Mouse (Mus musculus) ES-Bruce4 (cell line): ENCODE measurements around the gene Fap. TPM values are rescaled to one million over a fixed set of nuclear protein-coding genes. Genes with fewer than 3 reads are reported as not detected.

Source experiments
- H3K27ac ChIP-seq: 2 replicates; pipeline ENCODE4 v1.5.1; 2012; ENCODE audit warnings: low read length, inconsistent platforms; ENCODE audit not compliant: insufficient read depth
- H3K27me3 ChIP-seq: 2 replicates; pipeline ENCODE4 v1.6.1; 2012; ENCODE audit warnings: mild to moderate bottlenecking, low read length, inconsistent platforms; ENCODE audit not compliant: control insufficient read depth, poor library complexity, insufficient read depth, severe bottlenecking
- H3K36me3 ChIP-seq: 2 replicates; pipeline ENCODE4 v1.6.1; 2012; ENCODE audit warnings: inconsistent platforms, mild to moderate bottlenecking, low read length, moderate library complexity; ENCODE audit not compliant: control insufficient read depth, poor library complexity, insufficient read depth, severe bottlenecking
- H3K4me1 ChIP-seq: one replicate; pipeline ENCODE4 v1.8.1; 2011; ENCODE audit warnings: low read length; ENCODE audit not compliant: control insufficient read depth, insufficient read depth
- H3K4me3 ChIP-seq: 2 replicates; pipeline ENCODE4 v1.5.1; 2011; ENCODE audit warnings: low read depth, mild to moderate bottlenecking, low read length
- H3K9ac ChIP-seq: 2 replicates; pipeline ENCODE4 v1.6.1; 2012; ENCODE audit warnings: low read depth, mild to moderate bottlenecking, inconsistent platforms; ENCODE audit not compliant: poor library complexity, severe bottlenecking
- H3K9me3 ChIP-seq: replicated peaks from 2 replicates; pipeline ENCODE4 v1.6.1; 2012; ENCODE audit warnings: mild to moderate bottlenecking, low read length, inconsistent platforms; ENCODE audit not compliant: control insufficient read depth, poor library complexity, insufficient read depth, severe bottlenecking
- CTCF ChIP-seq: IDR thresholded peaks from one replicate; pipeline ENCODE4 v1.8.1; 2011; ENCODE audit warnings: low read depth, low read length
- EP300 ChIP-seq: IDR thresholded peaks from 2 replicates; pipeline ENCODE4 v1.6.1; 2011; ENCODE audit warnings: low read depth, low read length; ENCODE audit not compliant: insufficient read depth
- POLR2A ChIP-seq: IDR thresholded peaks from one replicate; pipeline ENCODE4 v1.8.1; 2011; ENCODE audit warnings: low read length; ENCODE audit not compliant: insufficient read depth
- polyA plus RNA-seq: library from polyadenylated mRNA; stranded (reverse); fragments of >200 nt; gene quantifications from 2 replicates; pipeline ENCODE4 v1.2.4, GENCODE M21; 2011; ENCODE audit warnings: low read depth; ENCODE audit not compliant: missing spikeins, insufficient read depth, insufficient read length

Gene Fap
- polyA plus RNA-seq, 1 experiment, result 1.3 TPM

DNA sequence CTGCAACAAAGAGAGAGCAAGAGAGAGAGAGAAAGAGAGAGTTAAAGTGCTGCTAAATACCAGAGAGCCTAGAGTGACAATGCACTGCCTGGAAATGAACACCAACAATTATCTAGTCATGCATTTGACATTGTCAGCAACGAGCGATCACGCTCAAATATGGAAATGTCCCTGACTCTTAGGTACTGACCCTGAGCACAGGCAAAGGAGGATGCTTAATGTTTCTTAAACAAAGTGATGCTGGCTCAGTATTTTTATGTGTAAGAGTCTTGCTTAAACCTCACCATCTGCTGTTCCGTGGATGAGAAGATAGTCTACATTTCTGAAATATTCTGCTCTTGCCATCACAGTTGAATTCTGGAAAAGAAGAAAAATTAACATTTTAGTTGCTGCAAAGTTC lies 71.4 kb downstream of the Fap start:
- Histone ChIP-seq H3K9ac (no peak overlapping the region), H3K9me3 (no peaks in the 10 kb centered on the region), H3K27ac (no peak overlapping the region), H3K4me1 (no peaks in the 10 kb centered on the region), H3K36me3 (no peaks in the 10 kb centered on the region), H3K4me3 (no peak overlapping the region), H3K27me3 (no peaks in the 10 kb centered on the region)
- TF ChIP-seq CTCF (no peak), POLR2A (no peak), EP300 (no peak)

DNA sequence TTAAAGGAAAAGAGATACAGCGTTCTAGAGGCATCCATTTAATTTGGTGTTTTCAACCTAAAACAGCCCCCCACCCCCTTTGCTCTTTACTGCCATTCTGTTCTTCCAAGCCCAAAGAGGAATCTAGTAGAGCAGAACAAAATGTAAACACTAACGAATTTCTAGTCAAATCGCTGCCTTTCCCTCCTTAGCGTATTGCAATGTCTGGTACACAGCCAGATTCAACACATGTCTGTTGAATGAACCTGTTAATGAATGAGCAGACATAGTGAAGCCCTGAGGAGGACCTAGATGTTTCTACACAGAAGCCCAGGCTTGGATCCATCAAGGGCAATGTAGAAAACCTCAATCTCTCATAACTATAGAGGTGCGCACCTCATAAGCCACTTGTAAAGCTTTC lies 75.1 kb downstream of the Fap start:
- Histone ChIP-seq H3K9ac (no peak overlapping the region), H3K27me3 (no peaks in the 10 kb centered on the region), H3K4me1 (no peaks in the 10 kb centered on the region), H3K27ac (no peak overlapping the region), H3K36me3 (no peaks in the 10 kb centered on the region), H3K4me3 (no peak overlapping the region), H3K9me3 (no peaks in the 10 kb centered on the region)
- no peak for TF ChIP-seq EP300
- TF ChIP-seq POLR2A, result no peak
- no peak for TF ChIP-seq CTCF

DNA sequence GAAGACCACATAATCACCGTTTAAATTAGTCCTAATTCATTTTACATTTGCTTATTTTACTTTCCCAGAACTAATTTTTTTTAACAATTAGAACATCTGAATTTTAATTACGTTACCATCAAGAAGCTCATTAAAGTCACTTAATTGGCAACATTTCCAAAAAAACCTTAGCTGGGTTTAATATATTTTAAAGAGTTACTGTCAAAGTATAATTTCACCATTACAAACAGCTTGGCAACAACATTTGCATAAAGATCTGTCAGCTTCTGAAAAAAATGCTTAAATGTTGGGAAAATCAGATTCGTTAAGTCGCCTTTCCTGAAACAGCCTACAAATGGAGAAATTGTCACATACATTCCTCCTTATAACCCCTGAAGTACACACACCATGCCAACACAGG lies 75.8 kb downstream of the Fap start:
- H3K9me3 ChIP-seq, result no peaks in the 10 kb centered on the region
- no peak overlapping the region for H3K27ac ChIP-seq
- no peaks in the 10 kb centered on the region for H3K4me1 ChIP-seq
- no peak overlapping the region for H3K9ac ChIP-seq
- H3K27me3 ChIP-seq, result no peaks in the 10 kb centered on the region
- no peak for TF ChIP-seq POLR2A
- no peak for TF ChIP-seq CTCF
- TF ChIP-seq EP300, result no peak
- no peak overlapping the region for H3K4me3 ChIP-seq
- no peaks in the 10 kb centered on the region for H3K36me3 ChIP-seq

DNA sequence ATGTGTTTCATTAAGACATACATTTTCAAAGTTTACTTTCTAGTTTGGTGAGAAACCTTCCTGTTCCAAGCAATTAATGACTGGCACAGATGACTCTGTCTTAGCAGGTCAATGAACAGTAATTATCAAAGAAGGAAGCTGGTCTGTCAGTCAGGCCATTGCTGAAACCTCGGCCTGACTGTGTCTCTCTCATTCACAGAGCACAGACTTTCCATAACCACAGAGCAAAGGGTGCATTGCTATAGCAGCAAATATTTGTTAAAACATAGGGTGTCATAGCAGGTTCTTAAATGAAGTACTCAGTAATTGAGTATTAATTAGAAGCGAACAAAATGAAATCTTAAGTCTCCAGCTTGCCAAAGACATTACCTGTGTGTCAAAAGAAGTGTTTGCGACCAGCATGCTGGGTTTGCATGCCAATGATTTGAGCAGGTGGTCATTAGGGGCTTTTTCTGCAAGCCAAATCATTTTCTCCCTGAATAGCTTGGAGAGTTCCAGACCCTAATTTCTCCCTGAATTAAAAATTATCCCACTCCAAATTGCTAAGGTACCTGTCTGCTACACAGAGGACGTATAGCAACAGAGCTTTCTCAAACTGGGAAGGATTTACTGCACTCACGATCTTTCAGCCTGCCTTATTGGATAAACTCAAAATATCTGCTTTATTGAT lies 76.4 kb downstream of the Fap start:
- Histone ChIP-seq H3K9me3 (no peaks in the 10 kb centered on the region), H3K9ac (no peak overlapping the region), H3K36me3 (no peaks in the 10 kb centered on the region), H3K4me3 (no peak overlapping the region), H3K27me3 (no peaks in the 10 kb centered on the region), H3K4me1 (no peaks in the 10 kb centered on the region), H3K27ac (no peak overlapping the region)
- TF ChIP-seq POLR2A (no peak), EP300 (no peak), CTCF (no peak)

DNA sequence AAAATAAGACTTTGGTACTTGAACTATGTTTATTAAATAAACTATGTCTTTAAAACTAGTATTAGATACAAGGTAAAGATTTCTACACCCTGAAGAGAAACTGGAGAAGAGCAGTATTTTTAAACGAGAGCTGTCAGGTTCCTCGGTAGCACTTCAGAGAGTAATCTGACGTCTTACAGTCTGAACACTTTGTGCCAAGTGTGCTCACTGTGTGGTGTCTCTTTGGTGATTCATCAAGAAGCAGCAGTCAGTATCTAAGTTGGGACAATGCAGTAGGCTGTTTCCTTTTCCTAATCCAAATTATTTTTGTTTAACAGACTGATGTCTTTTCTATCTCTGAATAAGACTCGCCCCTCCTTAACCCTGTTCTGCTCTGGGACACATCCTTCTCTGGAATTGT lies 78.5 kb downstream of the Fap start:
- TF ChIP-seq CTCF (no peak), EP300 (no peak), POLR2A (no peak)
- no peaks in the 10 kb centered on the region for H3K9me3 ChIP-seq
- H3K27me3 ChIP-seq, result no peaks in the 10 kb centered on the region
- H3K36me3 ChIP-seq, result no peaks in the 10 kb centered on the region
- no peak overlapping the region for H3K9ac ChIP-seq
- H3K4me1 ChIP-seq, result no peaks in the 10 kb centered on the region
- H3K27ac ChIP-seq, result no peak overlapping the region
- no peak overlapping the region for H3K4me3 ChIP-seq

DNA sequence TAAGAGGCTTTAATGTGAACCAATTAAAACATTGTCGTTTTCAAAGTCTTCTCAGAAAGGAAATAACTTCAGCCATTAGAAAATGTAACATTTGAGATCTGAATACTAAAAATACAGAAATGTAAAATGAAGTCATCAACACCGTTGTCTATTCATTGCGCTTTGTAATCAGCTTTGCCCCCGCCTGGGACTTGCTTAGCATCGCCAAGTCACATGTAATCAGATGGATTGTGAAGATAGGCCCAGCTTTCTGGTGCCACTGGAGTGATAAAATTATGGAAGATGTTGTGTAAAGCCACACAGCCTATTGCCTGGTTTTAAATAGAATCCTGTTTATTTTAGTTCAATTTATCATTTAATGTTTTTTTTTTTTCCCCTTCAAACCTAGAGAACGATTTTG lies 84.0 kb downstream of the Fap start:
- no peaks in the 10 kb centered on the region for H3K4me1 ChIP-seq
- no peaks in the 10 kb centered on the region for H3K9me3 ChIP-seq
- no peak overlapping the region for H3K4me3 ChIP-seq
- H3K9ac ChIP-seq, result no peak overlapping the region
- no peak overlapping the region for H3K27ac ChIP-seq
- no peaks in the 10 kb centered on the region for H3K27me3 ChIP-seq
- no peaks in the 10 kb centered on the region for H3K36me3 ChIP-seq
- TF ChIP-seq CTCF, result no peak
